Mouse (Mus musculus): ENCODE data around the gene Kcnh7.

GRCm38 (mm10) chr2:63153701-63154100 lies 30.4 kb downstream of the Kcnh7 start:
- TF ChIP-seq CTCF (IDR thresholded peaks at IDR 0.05; ENCODE audit: borderline replicate concordance, extremely low read depth, insufficient read depth, insufficient read length) (no peak), POLR2A (IDR thresholded peaks at IDR 0.05; ENCODE audit: borderline replicate concordance, extremely low read depth, insufficient read depth, insufficient read length, poor library complexity, severe bottlenecking) (no peak)

All from brain, embryonic 14.5 days (tissue).